Mouse (Mus musculus) ES-E14 (cell line): Measurements from ENCODE around the gene Setd7. TPM values are rescaled to one million over a fixed set of nuclear protein-coding genes. Genes with fewer than 3 reads are reported as not detected.

ENCODE experiments used
- DNase-seq: peaks from one replicate; pipeline ENCODE4 v3.0.0-alpha.2; 2013; ENCODE audit warnings: low read depth, low spot score
- H3K27ac ChIP-seq: 2 replicates; pipeline ENCODE4 v1.5.1; 2012; ENCODE audit warnings: low read depth, mild to moderate bottlenecking, low read length, moderate library complexity, mixed read lengths; ENCODE audit not compliant: poor library complexity, insufficient read depth, severe bottlenecking
- H3K36me3 ChIP-seq: 2 replicates; pipeline ENCODE4 v1.6.1; 2012; ENCODE audit warnings: mild to moderate bottlenecking, low read length, moderate library complexity, mixed read lengths; ENCODE audit not compliant: control insufficient read depth, poor library complexity, insufficient read depth, severe bottlenecking
- H3K4me1 ChIP-seq, 2 experiments: fragments of 150-350 bp in 1 of 2; sonication (generic) in 1 of 2; 2 replicates each; pipeline ENCODE4 v1.6.1; 2012; ENCODE audit warnings: low read length in 2 of 2, mild to moderate bottlenecking in 1 of 2, mixed read lengths in 1 of 2; ENCODE audit not compliant: control insufficient read depth in 2 of 2, insufficient read depth in 2 of 2, poor library complexity in 1 of 2
- H3K4me3 ChIP-seq, 2 experiments: fragments of 150-350 bp in 1 of 2; sonication (generic) in 1 of 2; 2 replicates each; pipeline ENCODE4 v1.5.1; 2012; ENCODE audit warnings: low read length in 2 of 2, low read depth in 1 of 2, mild to moderate bottlenecking in 1 of 2, mixed read lengths in 1 of 2; ENCODE audit not compliant: insufficient read depth in 1 of 2, poor library complexity in 1 of 2, severe bottlenecking in 1 of 2
- H3K9ac ChIP-seq: 2 replicates; pipeline ENCODE4 v1.6.1; 2012; ENCODE audit warnings: low read depth, mild to moderate bottlenecking, low read length, mixed read lengths; ENCODE audit not compliant: poor library complexity, insufficient read depth, severe bottlenecking
- H3K9me3 ChIP-seq: fragments of 150-350 bp; sonication (generic); 2 replicates; pipeline ENCODE4 v1.6.1; 2012; ENCODE audit warnings: low read depth, mild to moderate bottlenecking, low read length; ENCODE audit not compliant: control insufficient read depth, insufficient read depth
- CHD2 ChIP-seq: IDR thresholded peaks from 2 replicates; pipeline ENCODE4 v1.6.1; 2014; ENCODE audit warnings: mild to moderate bottlenecking, low read depth, low read length, inconsistent platforms
- HCFC1 ChIP-seq: IDR thresholded peaks from 2 replicates; pipeline ENCODE4 v1.6.1; 2012; ENCODE audit warnings: low read length, inconsistent platforms, borderline replicate concordance; ENCODE audit not compliant: insufficient read depth
- MAFK ChIP-seq: IDR thresholded peaks from 2 replicates; pipeline ENCODE4 v1.6.1; 2014; ENCODE audit warnings: mild to moderate bottlenecking, low read depth, low read length, inconsistent platforms; ENCODE audit not compliant: insufficient read depth
- ZC3H11A ChIP-seq: IDR thresholded peaks from 2 replicates; pipeline ENCODE4 v1.6.1; 2012; ENCODE audit warnings: low read depth, mild to moderate bottlenecking, inconsistent platforms, low read length, borderline replicate concordance
- ZNF384 ChIP-seq: IDR thresholded peaks from 2 replicates; pipeline ENCODE4 v1.6.1; 2012; ENCODE audit warnings: low read depth, low read length, inconsistent platforms
- in situ Hi-C, 2 experiments: fragments of 600-800 bp; cut with MboI; formaldehyde crosslinking; loops; one replicate each; pipeline ENCODE4 v1.15.1; 2025; ENCODE audit warnings: low sequenced_read_pairs in 2 of 2, inconsistent platforms in 1 of 2; ENCODE audit not compliant: unreplicated experiment in 2 of 2
- total RNA-seq: library from RNA; depleted of rRNA; stranded (reverse); fragments of 300-350 nt; gene quantifications from 2 replicates; pipeline ENCODE4 v1.2.3, GENCODE M21; 2012

Setd7 gene
- total RNA-seq, 1 experiment: 17.5 TPM

DNA sequence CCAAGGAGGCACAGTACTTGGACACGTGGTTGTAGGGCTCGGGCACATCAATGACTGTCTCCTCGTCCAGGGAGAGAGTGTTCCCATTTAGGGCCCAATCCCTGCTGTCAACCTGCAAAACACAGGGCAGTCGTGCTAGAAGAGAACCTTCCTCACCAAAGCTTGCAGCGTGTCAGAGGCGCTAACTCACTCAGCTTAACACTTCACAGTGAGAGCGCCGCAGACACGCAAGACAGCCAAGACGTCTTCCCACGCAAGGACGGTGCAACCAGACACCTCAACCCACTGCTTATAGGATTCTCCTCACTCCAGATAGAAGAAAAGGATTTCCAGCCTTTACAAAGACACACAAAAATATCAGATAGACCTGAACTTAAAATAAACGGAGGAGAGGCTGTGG lies 33.8 kb downstream of the Setd7 start:
- peaks cover 22% of the 10 kb centered on the region; the same call in 1 of the 2 replicates for H3K36me3 ChIP-seq
- no peak for TF ChIP-seq ZNF384
- TF ChIP-seq ZC3H11A: no peak
- TF ChIP-seq MAFK: no peak
- TF ChIP-seq CHD2: no peak
- no peak for TF ChIP-seq HCFC1
- H3K9ac ChIP-seq: no peak overlapping the region
- DNase-seq: no peak
- no peak overlapping the region for H3K4me3 ChIP-seq
- in situ Hi-C loops: no loop called here
- H3K27ac ChIP-seq: no peak overlapping the region
- peaks cover 0 to 9% of the 10 kb centered on the region in 2 experiments; a peak in 1 of 4 replicates for H3K4me1 ChIP-seq
- H3K9me3 ChIP-seq: no peaks in the 10 kb centered on the region

DNA sequence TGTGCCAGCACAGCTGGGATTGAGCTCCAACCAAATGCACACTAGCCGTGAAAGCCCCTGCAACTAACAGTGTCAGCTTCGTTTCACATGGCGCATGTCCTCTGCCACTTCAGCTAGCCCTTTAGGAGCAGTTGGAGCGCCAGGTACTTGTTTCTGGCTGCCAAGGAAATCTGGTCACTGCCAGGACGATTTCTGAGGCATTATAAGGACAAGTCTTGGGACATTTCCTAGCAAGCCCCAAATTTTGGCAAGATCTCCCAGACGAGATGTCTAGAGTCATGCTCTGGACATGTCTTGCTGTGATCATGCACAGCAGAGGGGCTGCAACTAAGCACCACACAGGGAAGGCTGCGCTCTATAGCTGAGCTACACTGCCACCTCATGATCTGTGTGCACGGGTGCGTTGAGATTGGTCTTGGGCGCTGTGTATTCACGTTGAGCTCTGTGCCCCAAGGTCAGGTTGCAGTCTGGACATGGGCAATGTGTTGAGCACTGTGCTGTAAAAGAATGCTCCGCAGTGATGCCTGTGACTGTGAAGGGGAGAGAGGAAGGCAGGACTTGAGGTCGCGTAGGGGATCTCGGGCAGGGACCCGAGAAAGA lies 35.4 kb downstream of the Setd7 start:
- Histone ChIP-seq H3K36me3 (peaks cover 22% of the 10 kb centered on the region; the same call in 1 of the 2 replicates), H3K9ac (no peak overlapping the region), H3K27ac (0 out of 2 replicates have a peak overlapping the region, but pooled peaks have one; percentile 8), H3K9me3 (no peaks in the 10 kb centered on the region), H3K4me1 (peaks cover 0 to 9% of the 10 kb centered on the region in 2 experiments; a peak in 1 of 4 replicates), H3K4me3 (no peak overlapping the region)
- TF ChIP-seq ZC3H11A: no peak
- no peak for TF ChIP-seq ZNF384
- TF ChIP-seq CHD2: no peak
- no peak for TF ChIP-seq HCFC1
- TF ChIP-seq MAFK: no peak
- DNase-seq: no peak
- in situ Hi-C loops: no loop called here

- DNase-seq: no peak
- no peak for TF ChIP-seq HCFC1
- TF ChIP-seq ZC3H11A: no peak
- no peak for TF ChIP-seq CHD2
- no peak for TF ChIP-seq MAFK
- TF ChIP-seq ZNF384: no peak
- H3K9ac ChIP-seq: no peak overlapping the region
Measured at GRCm38 (mm10) chr3:51521262-51521661, 39.4 kb downstream of the Setd7 start.

DNA sequence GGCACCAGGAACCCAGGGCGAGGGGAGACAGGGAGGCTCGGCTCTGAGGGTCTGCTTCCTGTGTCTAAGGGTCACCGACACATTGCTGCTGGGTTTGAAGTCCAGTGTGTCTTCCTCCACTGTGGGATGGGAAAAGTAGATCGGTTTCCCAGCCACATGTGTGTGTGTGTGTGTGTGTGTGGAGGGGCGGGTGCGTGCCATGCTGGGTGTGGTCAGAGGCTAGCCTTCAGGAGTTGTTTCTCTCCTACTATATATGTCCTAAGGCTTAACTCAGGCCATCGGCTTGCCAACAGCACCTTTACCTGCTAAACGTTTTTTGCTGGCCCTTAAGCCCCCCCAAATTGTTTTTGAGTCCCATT lies 41.9 kb downstream of the Setd7 start:
- H3K36me3 ChIP-seq: no peaks in the 10 kb centered on the region
- DNase-seq: no peak
- H3K9me3 ChIP-seq: no peaks in the 10 kb centered on the region
- no peak overlapping the region for H3K27ac ChIP-seq
- H3K9ac ChIP-seq: no peak overlapping the region
- in situ Hi-C loops: loop anchor here in 1 of 2 experiments (10.0 kb wide), 1 partner anchor 136 kb away; no protein-coding TSS in a partner anchor
- H3K4me3 ChIP-seq: no peak overlapping the region
- peaks cover 0 to 7% of the 10 kb centered on the region in 2 experiments; a peak in 3 of 4 replicates for H3K4me1 ChIP-seq
- TF ChIP-seq CHD2 (no peak), ZNF384 (no peak), ZC3H11A (no peak), MAFK (no peak)

More at GRCm38 (mm10) chr3:51521262-51521661, 39.4 kb downstream of the Setd7 start:
- in situ Hi-C loops: no loop called here
- H3K27ac ChIP-seq: no peak overlapping the region
- peaks cover 0 to 16% of the 10 kb centered on the region in 2 experiments; a peak in 3 of 4 replicates for H3K4me1 ChIP-seq
- no peaks in the 10 kb centered on the region for H3K9me3 ChIP-seq
- peaks cover 8% of the 10 kb centered on the region; the same call in 1 of the 2 replicates for H3K36me3 ChIP-seq
- H3K4me3 ChIP-seq: no peak overlapping the region
